Mouse (Mus musculus) E14TG2a.4 (cell line): ENCODE results near the gene Pfdn6.

ENCODE experiments used
- H3K27me3 ChIP-seq: 2 replicates; pipeline ENCODE4 v1.6.1; 2014; ENCODE audit warnings: low read length, control low read depth; ENCODE audit not compliant: insufficient read depth
- H3K36me3 ChIP-seq: 2 replicates; pipeline ENCODE4 v1.6.1; 2014; ENCODE audit warnings: low read length, control low read depth; ENCODE audit not compliant: insufficient read depth
- H3K4me1 ChIP-seq: replicated peaks from 2 replicates; pipeline ENCODE4 v1.6.1; 2014; ENCODE audit warnings: low read depth, low read length, control low read depth
- H3K4me3 ChIP-seq: replicated peaks from 2 replicates; pipeline ENCODE4 v1.5.1; 2014; ENCODE audit warnings: mild to moderate bottlenecking, low read length
- H3K9me3 ChIP-seq: 2 replicates; pipeline ENCODE4 v1.6.1; 2014; ENCODE audit warnings: low read length, control low read depth
- CTCF ChIP-seq: conservative IDR thresholded peaks from 2 replicates; pipeline ENCODE4 v1.5.1; 2014; ENCODE audit warnings: low read length
- NANOG ChIP-seq: IDR thresholded peaks from 2 replicates; pipeline ENCODE4 v1.6.1; 2014; ENCODE audit warnings: borderline replicate concordance, low read length, mixed read lengths
- POU5F1 ChIP-seq: IDR thresholded peaks from 2 replicates; pipeline ENCODE4 v1.6.1; 2014; ENCODE audit warnings: low read length, borderline replicate concordance

The Pfdn6 gene

GRCm38 (mm10) chr17:33959135-33959534 lies 19.0 kb upstream of the Pfdn6 start:
- H3K9me3 ChIP-seq: no peaks in the 10 kb centered on the region
- H3K4me1 ChIP-seq: peaks cover 22% of the 10 kb centered on the region
- no peak overlapping the region for H3K4me3 ChIP-seq
- H3K27me3 ChIP-seq: no peaks in the 10 kb centered on the region
- peaks cover 80% of the 10 kb centered on the region for H3K36me3 ChIP-seq
- no peak for TF ChIP-seq POU5F1
- TF ChIP-seq CTCF: no peak
- no peak for TF ChIP-seq NANOG

DNA sequence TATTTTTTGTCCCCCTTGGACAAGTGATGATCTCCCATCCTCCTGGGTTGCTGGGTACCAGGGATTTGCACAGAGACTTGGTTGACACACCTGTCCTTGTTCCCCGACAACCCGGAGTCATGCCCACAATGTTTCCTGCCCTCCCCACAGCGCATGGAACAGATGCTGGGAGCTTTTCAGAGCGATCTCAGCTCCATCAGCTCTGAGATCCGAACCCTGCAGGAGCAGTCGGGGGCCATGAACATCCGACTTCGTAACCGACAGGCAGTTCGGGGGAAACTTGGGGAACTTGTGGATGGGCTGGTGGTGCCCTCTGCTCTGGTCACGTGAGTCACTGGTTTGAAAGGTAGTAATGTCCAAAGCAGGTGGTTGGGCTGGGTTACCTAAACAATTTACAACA lies 18.3 kb upstream of the Pfdn6 start:
- TF ChIP-seq CTCF: no peak
- TF ChIP-seq POU5F1: no peak
- TF ChIP-seq NANOG: no peak
- no peaks in the 10 kb centered on the region for H3K9me3 ChIP-seq
- H3K4me1 ChIP-seq: peaks cover 27% of the 10 kb centered on the region
- H3K4me3 ChIP-seq: no peak overlapping the region
- H3K27me3 ChIP-seq: no peaks in the 10 kb centered on the region
- H3K36me3 ChIP-seq: peaks cover 80% of the 10 kb centered on the region

DNA sequence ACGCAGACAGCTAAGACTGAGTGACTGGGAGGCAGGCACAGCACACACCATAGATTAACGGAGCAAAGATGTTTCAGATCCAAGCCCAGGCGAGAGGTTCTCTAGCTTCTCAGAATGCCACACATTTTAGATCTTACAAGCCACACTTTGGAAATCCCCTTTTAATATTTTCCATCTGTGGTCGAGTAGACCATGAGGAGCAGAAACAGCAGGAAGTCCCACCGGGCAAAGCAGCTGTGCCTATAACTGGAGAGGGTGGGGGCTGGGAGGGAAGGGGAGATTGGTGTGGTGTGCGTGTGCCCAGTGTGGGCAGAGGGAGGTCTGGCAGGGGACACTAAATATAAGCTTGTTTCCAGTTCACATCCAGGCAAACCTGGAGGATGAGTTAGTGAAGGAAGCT lies 17.4 kb upstream of the Pfdn6 start:
- H3K9me3 ChIP-seq: no peaks in the 10 kb centered on the region

GRCm38 (mm10) chr17:33956336-33956735 lies 16.2 kb upstream of the Pfdn6 start:
- peaks cover 80% of the 10 kb centered on the region for H3K36me3 ChIP-seq
- H3K4me1 ChIP-seq: peaks cover 42% of the 10 kb centered on the region
- H3K4me3 ChIP-seq: peak overlapping the region; percentile 95
- H3K27me3 ChIP-seq: no peaks in the 10 kb centered on the region
- H3K9me3 ChIP-seq: no peaks in the 10 kb centered on the region
- TF ChIP-seq CTCF (no peak), POU5F1 (no peak), NANOG (no peak)

More for the DNA sequence above, 17.4 kb upstream of the Pfdn6 start:
- TF ChIP-seq NANOG (no peak), CTCF (no peak)
- peaks cover 80% of the 10 kb centered on the region for H3K36me3 ChIP-seq
- H3K27me3 ChIP-seq: no peaks in the 10 kb centered on the region
- no peak overlapping the region for H3K4me3 ChIP-seq
- H3K4me1 ChIP-seq: peaks cover 36% of the 10 kb centered on the region

DNA sequence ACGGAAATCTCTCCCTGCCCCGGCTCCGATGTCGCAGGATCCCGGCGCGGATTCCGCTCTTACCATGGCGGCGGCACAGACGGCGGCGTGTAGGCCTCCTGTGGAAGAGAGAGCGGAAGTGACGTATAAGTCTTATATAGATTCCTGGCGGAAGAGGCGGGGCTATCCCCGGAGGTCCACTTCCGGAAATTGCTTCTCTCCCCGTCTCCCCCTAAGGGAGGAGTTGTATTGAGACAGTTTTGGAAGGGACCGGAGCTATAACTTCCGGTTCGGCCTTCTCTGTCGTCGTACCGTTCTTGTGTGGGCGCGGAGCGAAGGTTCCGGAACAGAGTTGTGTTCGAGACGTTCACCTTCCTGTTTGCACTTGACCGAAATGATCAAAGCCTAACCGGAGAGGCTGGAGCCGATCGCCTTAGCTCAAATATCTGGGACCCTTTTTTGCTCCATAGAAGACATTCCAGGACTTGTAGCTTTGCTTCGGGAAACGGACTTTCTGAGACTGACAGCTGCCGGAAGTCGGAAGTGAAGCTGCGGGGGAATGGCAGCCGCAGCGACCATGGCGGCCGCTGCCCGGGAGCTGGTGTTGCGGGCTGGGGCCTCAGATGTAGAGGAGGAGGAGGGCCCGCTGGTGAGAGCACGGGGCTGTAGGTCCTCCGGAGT lies 15.5 kb upstream of the Pfdn6 start, which contains the start of the genes Vps52 and Rps18:
Gene Vps52, plus strand, starts transcription at position 258 of the 660 bp plus-strand sequence.
Gene Rps18, minus strand, starts transcription at position 447 of the 660 bp plus-strand sequence.
- H3K36me3 ChIP-seq: peaks cover 74% of the 10 kb centered on the region
- H3K4me1 ChIP-seq: peaks cover 48% of the 10 kb centered on the region
- TF ChIP-seq CTCF (no peak), POU5F1 (no peak; the same call in 1 of the 2 replicates), NANOG (no peak)
- no peaks in the 10 kb centered on the region for H3K27me3 ChIP-seq
- H3K9me3 ChIP-seq: no peaks in the 10 kb centered on the region
- peak within 1 kb of the TSS; percentile 95 for H3K4me3 ChIP-seq

DNA sequence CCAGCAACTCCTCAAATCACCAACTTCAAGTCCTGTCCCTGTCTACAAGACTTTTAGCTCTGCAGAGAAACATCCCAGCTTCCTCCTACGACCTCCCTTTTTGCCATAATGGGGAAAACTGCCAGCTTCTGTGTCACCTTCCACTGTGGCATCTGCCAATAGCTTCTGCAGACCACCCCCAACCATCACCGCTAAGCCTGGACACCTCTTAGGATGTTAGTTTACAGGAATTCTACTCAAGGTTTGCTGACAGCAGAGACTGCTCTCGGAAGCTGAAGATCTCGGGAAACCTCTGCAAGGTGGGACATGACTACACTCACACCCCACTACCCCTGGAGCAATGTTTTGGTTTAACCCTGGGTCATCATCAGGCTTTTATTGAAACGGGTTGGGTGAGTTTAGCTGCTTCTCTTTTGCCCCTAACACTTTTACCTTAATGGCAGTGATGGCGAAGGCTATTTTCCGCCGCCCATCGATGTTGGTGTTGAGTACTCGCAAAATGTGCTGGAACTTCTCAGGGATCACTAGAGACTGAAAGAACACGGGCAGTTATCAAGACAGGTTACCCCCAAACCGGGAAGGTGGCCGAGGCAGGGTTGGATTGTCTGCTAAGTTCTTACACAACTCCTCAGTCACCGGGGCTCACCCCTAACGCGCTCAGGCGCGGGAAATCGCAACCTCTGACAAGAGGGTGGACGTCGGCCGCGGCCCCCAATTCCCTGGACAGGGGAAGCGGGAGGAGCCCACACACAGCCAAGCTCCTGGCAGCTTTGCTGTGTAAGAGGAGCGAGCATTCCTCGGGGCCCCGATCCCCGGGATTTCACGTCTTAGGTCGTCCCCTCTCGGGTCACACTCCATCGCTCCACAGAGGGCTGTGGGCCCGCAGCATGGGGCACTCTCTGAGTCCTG lies 14.8 kb upstream of the Pfdn6 start:
- peaks cover 54% of the 10 kb centered on the region for H3K4me1 ChIP-seq
- no peaks in the 10 kb centered on the region for H3K27me3 ChIP-seq
- peaks cover 74% of the 10 kb centered on the region for H3K36me3 ChIP-seq
- H3K4me3 ChIP-seq: peak overlapping the region; percentile 95
- no peaks in the 10 kb centered on the region for H3K9me3 ChIP-seq
- TF ChIP-seq CTCF: no peak
- TF ChIP-seq NANOG: no peak
- TF ChIP-seq POU5F1: no peak

GRCm38 (mm10) chr17:33953961-33954565 lies 13.9 kb upstream of the Pfdn6 start:
- no peaks in the 10 kb centered on the region for H3K27me3 ChIP-seq
- H3K36me3 ChIP-seq: peaks cover 74% of the 10 kb centered on the region
- TF ChIP-seq POU5F1 (no peak), CTCF (no peak), NANOG (no peak)
- peak overlapping the region; percentile 95 for H3K4me3 ChIP-seq
- H3K4me1 ChIP-seq: peaks cover 58% of the 10 kb centered on the region
- no peaks in the 10 kb centered on the region for H3K9me3 ChIP-seq

- TF ChIP-seq NANOG (no peak), CTCF (no peak), POU5F1 (no peak)
- Histone ChIP-seq H3K9me3 (no peaks in the 10 kb centered on the region), H3K4me3 (peak overlapping the region; percentile 95), H3K27me3 (no peaks in the 10 kb centered on the region), H3K4me1 (peaks cover 66% of the 10 kb centered on the region), H3K36me3 (peaks cover 74% of the 10 kb centered on the region)
These were observed 13.2 kb upstream of the Pfdn6 start for GRCm38 (mm10) chr17:33953310-33953709.
